Mouse (Mus musculus) midbrain, embryonic 10.5 days (tissue): ENCODE measurements around the gene Cmtr2. TPM values are rescaled to one million over a fixed set of nuclear protein-coding genes. Genes with fewer than 3 reads are reported as not detected.

Source experiments
- DNase-seq: peaks from one replicate; pipeline ENCODE4 v3.0.0-alpha.2; 2017; ENCODE audit warnings: low spot score
- H3K27ac ChIP-seq: fragments of 300-500 bp; sonication (generic); replicated peaks from 2 replicates; pipeline ENCODE4 v1.5.1; 2016; ENCODE audit warnings: mild to moderate bottlenecking
- H3K27me3 ChIP-seq: fragments of 300-500 bp; sonication (generic); 2 replicates; pipeline ENCODE4 v1.6.1; 2016; ENCODE audit warnings: low read depth, mild to moderate bottlenecking; ENCODE audit not compliant: poor library complexity, severe bottlenecking
- H3K36me3 ChIP-seq: fragments of 300-500 bp; sonication (generic); 2 replicates; pipeline ENCODE4 v1.6.1; 2016; ENCODE audit warnings: mild to moderate bottlenecking, moderate library complexity
- H3K4me1 ChIP-seq: fragments of 300-500 bp; sonication (generic); 2 replicates; pipeline ENCODE4 v1.6.1; 2016
- H3K4me3 ChIP-seq: fragments of 300-500 bp; sonication (generic); 2 replicates; pipeline ENCODE4 v1.5.1; 2016; ENCODE audit warnings: mild to moderate bottlenecking, moderate library complexity
- H3K9me3 ChIP-seq: fragments of 300-500 bp; sonication (generic); replicated peaks from 2 replicates; pipeline ENCODE4 v1.6.1; 2016; ENCODE audit warnings: mild to moderate bottlenecking
- WGBS: fragments of 180-500 bp; shearing (Covaris S2); methylation state at CpG from one replicate; pipeline ENCODE4 v1.1.7; 2016; 5-methylcytosine and 5-hydroxymethylcytosine counted together
- polyA plus RNA-seq: library from polyadenylated mRNA; unstranded; fragments of >200 nt; fragmentation: Nextera tagmentation; extraction: Ambion mirVana; gene quantifications from 2 replicates; pipeline ENCODE4 v1.2.1, GENCODE M21; 2016

The Cmtr2 gene
- polyA plus RNA-seq, 1 experiment from 2014 or later = 12.4 TPM

GRCm38 (mm10) chr8:110270659-110271058 is 55.2 kb downstream of the Cmtr2 start:
- no peaks in the 10 kb centered on the region for H3K27me3 ChIP-seq
- no peaks in the 10 kb centered on the region for H3K36me3 ChIP-seq
- H3K4me3 ChIP-seq = no peak overlapping the region
- no peaks in the 10 kb centered on the region for H3K9me3 ChIP-seq
- peaks cover 12% of the 10 kb centered on the region for H3K4me1 ChIP-seq
- 93% methylated on average over 4 of the region's 4 CpGs for WGBS
- no peak overlapping the region for H3K27ac ChIP-seq
- DNase-seq = no peak

DNA sequence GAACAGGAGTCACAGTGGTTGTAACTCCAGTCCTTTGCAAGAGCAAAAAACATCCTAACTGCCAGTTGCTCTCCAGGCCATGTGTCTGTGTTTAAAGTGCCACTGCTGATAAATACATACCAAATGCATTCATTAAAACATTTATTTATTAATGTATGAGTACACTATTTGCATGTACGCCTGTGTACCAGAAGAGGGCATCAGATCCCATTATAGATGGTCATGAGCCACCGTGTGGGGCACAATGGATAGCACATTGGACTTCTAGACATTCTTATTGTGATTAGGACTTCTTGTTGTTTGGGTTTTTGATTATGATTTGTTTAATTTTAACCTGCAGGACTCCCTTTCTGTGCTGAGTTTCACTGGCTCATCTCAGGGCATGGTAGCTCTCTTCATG is 57.9 kb downstream of the Cmtr2 start:
- H3K27me3 ChIP-seq = no peaks in the 10 kb centered on the region
- H3K9me3 ChIP-seq = no peaks in the 10 kb centered on the region
- H3K36me3 ChIP-seq = no peaks in the 10 kb centered on the region
- H3K27ac ChIP-seq = no peak overlapping the region
- H3K4me3 ChIP-seq = no peak overlapping the region
- no peaks in the 10 kb centered on the region for H3K4me1 ChIP-seq
- WGBS = 60% methylated on average over 2 of the region's 2 CpGs
- DNase-seq = no peak

Other genes starting within 250 kb of the Cmtr2 start
- not detected in 2 replicates for gene Tat, start 225.2 kb upstream of the Cmtr2 start, polyA plus RNA-seq
- gene Chst4, start 175.9 kb upstream of the Cmtr2 start, polyA plus RNA-seq = 0.06 TPM in 1 of 2 replicates, not detected in the other
- gene Zfp612, start 135.9 kb upstream of the Cmtr2 start, polyA plus RNA-seq = 9.7 and 11.2 TPM in 2 replicates
- gene Gm21964, start 114.5 kb upstream of the Cmtr2 start, polyA plus RNA-seq = not detected in 2 replicates
- gene Gm17720, start 112.9 kb upstream of the Cmtr2 start, polyA plus RNA-seq = not detected in 2 replicates
- 1.8 and 2.4 TPM in 2 replicates for gene Calb2, start 47.5 kb upstream of the Cmtr2 start, polyA plus RNA-seq
- 0.05 and 0.14 TPM in 2 replicates for gene Hydin, start 51.3 kb downstream of the Cmtr2 start, polyA plus RNA-seq